Mouse (Mus musculus) liver, embryonic 14.5 days (tissue): Measurements from ENCODE around the gene Hsf4. TPM values are rescaled to one million over a fixed set of nuclear protein-coding genes. Genes with fewer than 3 reads are reported as not detected.
A peak's percentile ranks its signal among the peaks of the same experiment; 100 is the strongest.

Experiments
- ATAC-seq: fragments of 200-750 bp; cut with Nextera tagmentation; 2 replicates; pipeline ENCODE4 v1.8.0; 2017; ENCODE audit warnings: moderate number of reproducible peaks, mild to moderate bottlenecking, moderate library complexity; ENCODE audit not compliant: insufficient read depth
- DNase-seq, 3 experiments: peaks; one replicate each; pipeline ENCODE4 v3.0.0-alpha.2; 2012 to 2013; ENCODE audit warnings: low read depth in 3 of 3, low spot score in 3 of 3
- H3K27ac ChIP-seq: fragments of 300-500 bp; sonication (generic); 2 replicates; pipeline ENCODE4 v1.5.1; 2014; ENCODE audit warnings: moderate library complexity, mild to moderate bottlenecking, control low read depth, inconsistent platforms
- H3K27me3 ChIP-seq: fragments of 300-500 bp; sonication (generic); 2 replicates; pipeline ENCODE4 v1.6.1; 2014; ENCODE audit warnings: mild to moderate bottlenecking, low read length, moderate library complexity; ENCODE audit not compliant: control insufficient read depth, insufficient read depth
- H3K36me3 ChIP-seq: fragments of 300-500 bp; sonication (generic); replicated peaks from 2 replicates; pipeline ENCODE4 v1.6.1; 2014; ENCODE audit warnings: low read depth; ENCODE audit not compliant: control insufficient read depth, insufficient read depth
- H3K4me1 ChIP-seq, 2 experiments: fragments of 200-500 bp in 1 of 2; fragments of 300-500 bp in 1 of 2; sonication (generic) in 1 of 2; replicated peaks; 2 replicates each; pipeline ENCODE4 v1.6.1; 2012 to 2014; ENCODE audit warnings: antibody characterized with exemption in 1 of 2, inconsistent platforms in 1 of 2, low read length in 1 of 2; ENCODE audit not compliant: control insufficient read depth in 2 of 2, insufficient read depth in 2 of 2
- H3K4me2 ChIP-seq: fragments of 300-500 bp; sonication (generic); 2 replicates; pipeline ENCODE4 v1.6.1; 2014; ENCODE audit warnings: low read depth, mild to moderate bottlenecking, control low read depth, moderate library complexity
- H3K4me3 ChIP-seq, 2 experiments: fragments of 200-500 bp in 1 of 2; fragments of 300-500 bp in 1 of 2; sonication (generic) in 1 of 2; 2 replicates each; pipeline ENCODE4 v1.5.1; 2012 to 2014; ENCODE audit warnings: low read depth in 2 of 2, low read length in 2 of 2, mild to moderate bottlenecking in 2 of 2, control low read depth in 1 of 2, inconsistent platforms in 1 of 2, moderate library complexity in 1 of 2; ENCODE audit not compliant: insufficient read depth in 1 of 2
- H3K9ac ChIP-seq: fragments of 300-500 bp; sonication (generic); replicated peaks from 2 replicates; pipeline ENCODE4 v1.6.1; 2014; ENCODE audit warnings: mild to moderate bottlenecking, control low read depth, moderate library complexity
- H3K9me3 ChIP-seq: fragments of 300-500 bp; sonication (generic); 2 replicates; pipeline ENCODE4 v1.6.1; 2016; ENCODE audit warnings: low read length, mixed read lengths; ENCODE audit not compliant: control insufficient read depth
- CTCF ChIP-seq: IDR thresholded peaks from 2 replicates; pipeline ENCODE4 v1.5.1; 2016; ENCODE audit warnings: antibody characterized with exemption, low read depth, control low read depth
- EP300 ChIP-seq: IDR thresholded peaks from 2 replicates; pipeline ENCODE4 v1.6.1; 2016; ENCODE audit warnings: antibody characterized with exemption, low read depth
- WGBS: fragments of 180-500 bp; shearing (Covaris S2); extraction: QIAGEN DNeasy Blood & Tissue Kit; methylation state at CpG from one replicate; pipeline ENCODE4 v1.1.7; 2014; ENCODE audit not compliant: insufficient replicate concordance; 5-methylcytosine and 5-hydroxymethylcytosine counted together
- polyA plus RNA-seq, 2 experiments: library from polyadenylated mRNA; depleted of rRNA in 1 of 2; stranded (reverse) in 1 of 2; unstranded in 1 of 2; fragments of >200 nt; fragmentation: Nextera tagmentation in 1 of 2; extraction: Ambion mirVana in 1 of 2; gene quantifications; 2 replicates each; pipeline versions ENCODE4 v1.2.1 to v1.2.3; 2012 to 2014

Hsf4 gene
- polyA plus RNA-seq, 2 experiments = 0.03 to 0.08 TPM

- no peaks in the 10 kb centered on the region for H3K36me3 ChIP-seq
- ATAC-seq = no peak
- peak overlapping the region; percentile 25 for H3K4me2 ChIP-seq
- no peak for DNase-seq
- H3K27ac ChIP-seq = no peak overlapping the region
- H3K4me1 ChIP-seq = no peaks in the 10 kb centered on the region; a peak in 1 of 4 replicates
- no peak overlapping the region; a peak in 1 of 4 replicates for H3K4me3 ChIP-seq
- 3% methylated on average over 39 of the region's 39 CpGs for WGBS
- H3K9ac ChIP-seq = no peak overlapping the region
- no peaks in the 10 kb centered on the region for H3K9me3 ChIP-seq
- H3K27me3 ChIP-seq = peaks cover 88% of the 10 kb centered on the region
- TF ChIP-seq EP300 = no peak
Measured at GRCm38 (mm10) chr8:105270101-105270915, 707 bp downstream of the Hsf4 start.

- Histone ChIP-seq H3K4me2 (no peak overlapping the region), H3K36me3 (no peaks in the 10 kb centered on the region), H3K9ac (no peak overlapping the region), H3K4me3 (no peak overlapping the region), H3K27me3 (peaks cover 91% of the 10 kb centered on the region), H3K9me3 (no peaks in the 10 kb centered on the region), H3K4me1 (peaks cover 0 to 1% of the 10 kb centered on the region in 2 experiments; a peak in 3 of 4 replicates), H3K27ac (no peak overlapping the region)
- WGBS = 6% methylated on average over 11 of the region's 11 CpGs
- TF ChIP-seq CTCF (0 out of 2 replicates have a peak, but pooled peaks have one; percentile 2), EP300 (no peak)
- no peak for DNase-seq
- ATAC-seq = no peak
Measured at GRCm38 (mm10) chr8:105270916-105271186, 1.2 kb downstream of the Hsf4 start.

DNA sequence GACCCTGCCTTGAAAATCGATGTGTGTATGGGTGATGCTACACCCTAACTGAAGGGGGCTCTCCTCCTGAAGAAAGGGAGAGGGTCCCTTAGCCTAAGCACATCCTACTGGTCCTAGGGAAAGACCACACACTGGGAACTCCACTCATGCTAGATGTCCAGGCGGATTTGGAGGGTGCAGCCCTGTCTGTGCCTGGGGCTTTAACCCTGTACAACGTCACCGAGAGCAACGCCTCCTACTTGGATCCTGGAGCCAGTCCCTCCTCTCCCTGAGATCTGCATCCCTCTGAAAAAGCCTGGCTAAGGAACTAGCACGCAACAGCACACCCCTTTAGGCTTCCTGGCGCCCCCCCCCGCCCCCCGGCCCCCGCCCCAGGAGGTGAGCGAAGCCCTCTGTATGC is 5.8 kb downstream of the Hsf4 start:
- ATAC-seq (no peak), DNase-seq (no peak)
- Histone ChIP-seq H3K4me3 (no peak overlapping the region), H3K4me2 (no peak overlapping the region), H3K27me3 (peaks cover 85% of the 10 kb centered on the region), H3K4me1 (peaks cover 4 to 6% of the 10 kb centered on the region in 2 experiments; a peak in 3 of 4 replicates), H3K27ac (no peak overlapping the region), H3K9ac (no peak overlapping the region), H3K36me3 (no peaks in the 10 kb centered on the region), H3K9me3 (no peaks in the 10 kb centered on the region)
- TF ChIP-seq EP300 = no peak
- TF ChIP-seq CTCF = no peak
- WGBS = 11% methylated on average over 11 of the region's 11 CpGs

- H3K9ac ChIP-seq = no peak within 1 kb of the TSS
- H3K27me3 ChIP-seq = peaks cover 82% of the 10 kb centered on the region
Measured at GRCm38 (mm10) chr8:105275840-105276239, 6.2 kb downstream of the Hsf4 start, which contains the start of gene Nol3. Gene Nol3, plus strand, starts transcription at chr8:105276140.

DNA sequence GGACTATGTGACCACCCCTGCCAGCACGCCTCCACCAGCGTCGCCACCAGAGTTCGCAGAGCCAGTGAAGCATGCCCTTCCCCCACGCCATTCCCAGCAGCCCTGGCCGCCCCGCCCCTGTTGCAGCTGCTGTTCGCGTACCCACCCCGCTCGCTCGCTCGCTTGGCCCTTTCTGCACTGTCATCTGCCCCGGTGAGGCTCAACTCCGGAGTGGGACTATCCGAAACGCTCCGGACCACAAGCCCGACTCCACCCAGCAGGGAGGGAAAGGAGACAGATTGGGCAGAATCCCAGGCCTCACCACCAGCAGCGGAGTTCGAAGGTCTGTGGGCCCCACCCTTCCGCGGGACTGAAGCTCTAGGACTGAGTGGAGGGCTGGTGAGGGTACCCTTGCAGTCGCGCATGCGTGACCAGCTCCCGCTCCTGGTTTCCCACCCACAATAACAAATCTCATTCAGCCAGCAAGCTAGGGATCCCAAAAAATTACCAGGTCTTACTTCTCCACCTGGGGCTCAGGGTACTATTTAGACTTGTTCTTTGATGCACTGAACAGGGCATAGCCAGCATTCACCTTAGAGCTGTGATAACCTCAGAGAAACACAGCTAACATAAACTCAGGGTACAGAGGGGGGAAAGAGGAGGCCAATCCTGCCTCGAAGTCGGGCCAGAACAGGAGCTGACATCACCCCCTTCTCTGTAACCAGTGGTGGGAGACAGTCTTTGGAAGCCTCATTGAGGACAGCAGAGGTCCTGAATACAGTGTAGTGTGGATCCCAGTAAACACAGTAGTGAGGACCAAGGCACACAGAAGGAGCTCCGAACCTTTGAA is 6.9 kb downstream of the Hsf4 start:
- no peak for DNase-seq
- Histone ChIP-seq H3K36me3 (no peaks in the 10 kb centered on the region), H3K27me3 (peaks cover 78% of the 10 kb centered on the region), H3K4me2 (peak overlapping the region; percentile 30), H3K4me3 (peak overlapping the region in 1 of 2 experiments; percentile 0; a peak in 1 of 4 replicates), H3K9ac (no peak overlapping the region), H3K9me3 (no peaks in the 10 kb centered on the region), H3K4me1 (peaks cover 4 to 6% of the 10 kb centered on the region in 2 experiments; a peak in 3 of 4 replicates), H3K27ac (no peak overlapping the region)
- peak; percentile 52; the same call in 1 of the 2 replicates for ATAC-seq
- TF ChIP-seq EP300 = no peak
- no peak for TF ChIP-seq CTCF
- 3% methylated on average over 30 of the region's 30 CpGs for WGBS

More at GRCm38 (mm10) chr8:105275840-105276239, 6.2 kb downstream of the Hsf4 start, which contains the start of gene Nol3:
- H3K27ac ChIP-seq = no peak within 1 kb of the TSS
- peak within 1 kb of the TSS in 1 of 2 experiments; percentile 0; a peak in 1 of 4 replicates for H3K4me3 ChIP-seq
- no peaks in the 10 kb centered on the region for H3K36me3 ChIP-seq
- TF ChIP-seq CTCF = no peak
- TF ChIP-seq EP300 = no peak
- 8% methylated on average over 10 of the region's 10 CpGs for WGBS
- no peak for ATAC-seq
- H3K4me2 ChIP-seq = peak within 1 kb of the TSS; percentile 30
- DNase-seq = no peak
- no peaks in the 10 kb centered on the region for H3K9me3 ChIP-seq
- peaks cover 4 to 6% of the 10 kb centered on the region in 2 experiments; a peak in 3 of 4 replicates for H3K4me1 ChIP-seq
